8 mouse cellular contexts compared by ENCODE assay signal in genomic region chr12:111041196-111041595, GRCm38 (mm10). TPM values are rescaled to one million over a fixed set of nuclear protein-coding genes. Genes with fewer than 3 reads are reported as not detected.
DNase-seq lines count a peak whose midpoint lies in the region; ATAC-seq lines count a peak whose summit lies in the region.

No protein-coding gene starts in this region.

- H3K36me3 ChIP-seq in embryonic facial prominence, embryonic 13.5 days: peaks cover 21% of the 10 kb centered on the region
- H3K36me3 ChIP-seq in limb, embryonic 12.5 days: peaks cover 26% of the 10 kb centered on the region
- 0 out of 2 replicates have a peak, but pooled peaks cover 4% of the 10 kb centered on the region for H3K36me3 ChIP-seq in midbrain, embryonic 14.5 days (ENCODE audit: control insufficient read depth, insufficient read depth, low read length)

- no peaks in the 10 kb centered on the region for H3K27me3 ChIP-seq in embryonic facial prominence, embryonic 13.5 days
- no peaks in the 10 kb centered on the region for H3K27me3 ChIP-seq in limb, embryonic 12.5 days
- H3K27me3 ChIP-seq in midbrain, embryonic 14.5 days (ENCODE audit: control insufficient read depth, insufficient read depth, low read length): no peaks in the 10 kb centered on the region

- ATAC-seq in embryonic facial prominence, embryonic 13.5 days (ENCODE audit: insufficient number of reproducible peaks, insufficient read depth, low FRiP score, low TSS enrichment, low read depth): no peak
- ATAC-seq in limb, embryonic 12.5 days (ENCODE audit: insufficient number of reproducible peaks, insufficient read depth, low FRiP score, low TSS enrichment, low read depth): no peak
- ATAC-seq in midbrain, embryonic 14.5 days (ENCODE audit: low FRiP score, low TSS enrichment): no peak
- ATAC-seq in monocyte, adult 5-6 weeks (replicated peaks; ENCODE audit: insufficient number of reproducible peaks, low FRiP score, low TSS enrichment, poor library complexity, severe bottlenecking): no peak

- H3K4me3 ChIP-seq in embryonic facial prominence, embryonic 13.5 days: peak overlapping the region; percentile 98
- peak overlapping the region; percentile 97 for H3K4me3 ChIP-seq in limb, embryonic 12.5 days (replicated peaks)
- H3K4me3 ChIP-seq in midbrain, embryonic 14.5 days (replicated peaks; ENCODE audit: low read depth, low read length): peak overlapping the region; percentile 95

- DNase-seq in urinary bladder, postnatal 25 days (ENCODE audit: low spot score): peak; percentile 17
- DNase-seq in urinary bladder, postnatal 10 days (ENCODE audit: low spot score): no peak
- peak; percentile 60 for DNase-seq in heart, postnatal 4 days
- peak; percentile 61 for DNase-seq in midbrain, embryonic 14.5 days
- no peak for DNase-seq in layer of hippocampus, adult 18-20 months (ENCODE audit: low spot score in 2 of 2)

- H3K9me3 ChIP-seq in embryonic facial prominence, embryonic 13.5 days: no peaks in the 10 kb centered on the region
- H3K9me3 ChIP-seq in limb, embryonic 12.5 days: no peaks in the 10 kb centered on the region
- no peaks in the 10 kb centered on the region for H3K9me3 ChIP-seq in midbrain, embryonic 14.5 days (ENCODE audit: control insufficient read depth, low read length)

- 14% methylated on average over 4 of the region's 4 CpGs for WGBS in embryonic facial prominence, embryonic 13.5 days
- 44% methylated on average over 4 of the region's 4 CpGs for WGBS in limb, embryonic 12.5 days
- 50% methylated on average over 4 of the region's 4 CpGs for WGBS in midbrain, embryonic 14.5 days

- H3K27ac ChIP-seq in embryonic facial prominence, embryonic 13.5 days: no peak overlapping the region
- H3K27ac ChIP-seq in limb, embryonic 12.5 days: no peak overlapping the region
- no peak overlapping the region for H3K27ac ChIP-seq in midbrain, embryonic 14.5 days (replicated peaks; ENCODE audit: low read depth, low read length)

- peak overlapping the region; percentile 95 for H3K9ac ChIP-seq in embryonic facial prominence, embryonic 13.5 days
- no peak overlapping the region for H3K9ac ChIP-seq in limb, embryonic 12.5 days (replicated peaks)
- no peak overlapping the region for H3K9ac ChIP-seq in midbrain, embryonic 14.5 days (replicated peaks; ENCODE audit: low read length)

- H3K4me2 ChIP-seq in embryonic facial prominence, embryonic 13.5 days: peak overlapping the region; percentile 88
- H3K4me2 ChIP-seq in limb, embryonic 12.5 days: peak overlapping the region; percentile 89
- peak overlapping the region; percentile 97 for H3K4me2 ChIP-seq in midbrain, embryonic 14.5 days (ENCODE audit: low read length)

- peaks cover 21% of the 10 kb centered on the region for H3K4me1 ChIP-seq in embryonic facial prominence, embryonic 13.5 days
- H3K4me1 ChIP-seq in limb, embryonic 12.5 days (replicated peaks): peaks cover 22% of the 10 kb centered on the region
- peaks cover 9% of the 10 kb centered on the region for H3K4me1 ChIP-seq in midbrain, embryonic 14.5 days (ENCODE audit: control insufficient read depth, insufficient read depth, low read length)

RNA-seq across cellular contexts. Expression of gene Rcor1, which starts 2.0 kb away (rescaled TPM):
- polyA plus RNA-seq in embryonic facial prominence, embryonic 13.5 days (2015; fragmentation: Nextera tagmentation; extraction: Ambion mirVana): 11.6 and 14.2 TPM in 2 replicates
- 10 to 100 TPM; 26.0 to 26.8 TPM for total RNA-seq in heart, postnatal 4 days (2021)
- polyA plus RNA-seq in limb, embryonic 12.5 days (2016; fragmentation: Nextera tagmentation; extraction: Ambion mirVana): 12.1 and 13.1 TPM in 2 replicates
- polyA plus RNA-seq in midbrain, embryonic 14.5 days (2014; fragmentation: Nextera tagmentation; extraction: Ambion mirVana): 6.6 and 7.6 TPM in 2 replicates
- 12.4 to 20.5 TPM (median 14.2 TPM) in 3 replicates for total RNA-seq in monocyte, adult 5-6 weeks (2017)
- 10 to 100 TPM; 16.9 to 17.2 TPM for total RNA-seq in layer of hippocampus, adult 18-20 months (2021)

Comparison
In these comparisons a context has a peak if more than half of its experiments do, and no peak if none do; other contexts are left out.
1. DNase-seq: peak in urinary bladder, postnatal 25 days (single experiment), heart, postnatal 4 days (single experiment) and midbrain, embryonic 14.5 days (single experiment); none in urinary bladder, postnatal 10 days (single experiment) and layer of hippocampus, adult 18-20 months (0 of 2).
2. Peak in every context shown above with its lines, with median percentiles within 50 percentile points of each other: H3K4me2 ChIP-seq and H3K4me3 ChIP-seq.